Mouse (Mus musculus): Measurements from ENCODE around the gene Slc5a2.

DNA sequence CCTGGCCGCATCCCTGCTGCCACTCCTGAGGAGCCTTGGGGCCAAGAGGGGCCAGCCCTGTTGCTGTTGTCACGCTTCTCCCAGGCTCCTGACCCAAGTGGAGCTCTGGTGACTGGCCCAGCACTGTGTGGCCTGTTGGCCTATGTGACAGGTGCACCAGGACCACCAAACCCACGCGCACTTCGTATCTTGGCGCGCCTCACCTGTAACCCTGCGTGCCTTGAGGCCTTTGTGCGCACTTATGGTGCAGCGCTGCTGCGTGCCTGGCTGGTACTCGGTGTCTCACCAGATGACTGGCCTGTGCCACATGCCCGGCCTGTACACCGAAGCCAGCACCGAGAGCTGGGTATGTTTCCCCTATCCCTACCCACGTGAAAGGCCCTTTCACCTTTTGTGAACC, 23.1 kb upstream of the Slc5a2 start:
- TF ChIP-seq POLR2A (IDR thresholded peaks at IDR 0.05; ENCODE audit: extremely low read depth, insufficient read depth, low read length) = no peak
- no peak for TF ChIP-seq CTCF (IDR thresholded peaks at IDR 0.05; ENCODE audit: extremely low read depth, insufficient read depth, low read length)

Measured in cortical plate, adult 2 months (tissue).